Mouse (Mus musculus): ENCODE results near the gene Mrps23.

- TF ChIP-seq CTCF (IDR thresholded peaks at IDR 0.05; ENCODE audit: control insufficient read depth, insufficient read depth, low read length) (no peak), POLR2A (IDR thresholded peaks at IDR 0.05; ENCODE audit: borderline replicate concordance, control insufficient read depth, low read depth, low read length) (no peak)
These were observed 39.3 kb upstream of the Mrps23 start for GRCm38 (mm10) chr11:88164801-88165377.

Measured in bone marrow, adult 2 months (tissue).